Mouse (Mus musculus) liver, adult 2 months (tissue): ENCODE measurements around the gene Hmcn2.

ENCODE experiments used
- CTCF ChIP-seq: fragments of 200-500 bp; IDR thresholded peaks from 2 replicates; pipeline ENCODE4 v1.5.1; 2011; ENCODE audit warnings: low read depth, low read length, control low read depth
- POLR2A ChIP-seq: fragments of 200-500 bp; IDR thresholded peaks from 2 replicates; pipeline ENCODE4 v1.6.1; 2011; ENCODE audit warnings: low read length, control low read depth; ENCODE audit not compliant: insufficient read depth; ENCODE audit errors: extremely low read depth

GRCm38 (mm10) chr2:31377481-31377880, 63.3 kb downstream of the Hmcn2 start:
- TF ChIP-seq POLR2A, result no peak
- no peak for TF ChIP-seq CTCF
